Mouse (Mus musculus) granulocyte monocyte progenitor cell, adult 5-6 weeks (primary cell): ENCODE data around the gene Negr1. TPM values are rescaled to one million over a fixed set of nuclear protein-coding genes. Genes with fewer than 3 reads are reported as not detected.
"Not testable (repeated sequence)": the region's sequence is repeated elsewhere in the genome, so short reads cannot be mapped to it uniquely, and the experiment has no call there.

Source experiments
- ATAC-seq: replicated peaks from 2 replicates; pipeline ENCODE4 v1.8.0; 2016; ENCODE audit warnings: mild to moderate bottlenecking, moderate TSS enrichment, inconsistent platforms; ENCODE audit not compliant: poor library complexity, severe bottlenecking
- total RNA-seq, 2 experiments: library from RNA; stranded (forward) in 1 of 2; stranded (reverse) in 1 of 2; fragments of 200-712, 200-1000 nt in 1 of 2; fragments of >200 nt in 1 of 2; fragmentation: Nextera tagmentation in 1 of 2; gene quantifications; 2 replicates each; pipeline ENCODE4 v1.2.3; 2014 to 2017

Negr1 gene
- total RNA-seq, 2 experiments from 2014 or later: not detected

DNA sequence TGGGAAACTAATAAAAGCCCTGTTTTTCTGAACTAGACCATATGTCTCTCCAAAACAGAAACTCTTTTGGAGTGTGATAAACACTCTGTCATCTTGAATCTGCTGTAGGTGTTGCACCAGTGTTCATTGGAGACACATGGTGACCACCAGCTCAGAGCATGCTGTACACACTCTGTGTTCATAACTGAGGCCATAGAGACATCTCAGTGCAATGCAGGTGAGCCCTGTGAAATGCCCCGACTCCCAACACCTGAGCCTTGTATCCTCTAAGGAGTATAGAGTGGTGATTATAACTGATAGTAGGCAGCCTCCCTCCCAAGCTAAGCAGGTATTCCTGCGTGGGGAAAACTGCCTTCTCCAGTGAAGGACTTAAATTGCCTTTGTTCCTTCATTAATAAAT, 415.2 kb downstream of the Negr1 start:
- no peak for ATAC-seq

DNA sequence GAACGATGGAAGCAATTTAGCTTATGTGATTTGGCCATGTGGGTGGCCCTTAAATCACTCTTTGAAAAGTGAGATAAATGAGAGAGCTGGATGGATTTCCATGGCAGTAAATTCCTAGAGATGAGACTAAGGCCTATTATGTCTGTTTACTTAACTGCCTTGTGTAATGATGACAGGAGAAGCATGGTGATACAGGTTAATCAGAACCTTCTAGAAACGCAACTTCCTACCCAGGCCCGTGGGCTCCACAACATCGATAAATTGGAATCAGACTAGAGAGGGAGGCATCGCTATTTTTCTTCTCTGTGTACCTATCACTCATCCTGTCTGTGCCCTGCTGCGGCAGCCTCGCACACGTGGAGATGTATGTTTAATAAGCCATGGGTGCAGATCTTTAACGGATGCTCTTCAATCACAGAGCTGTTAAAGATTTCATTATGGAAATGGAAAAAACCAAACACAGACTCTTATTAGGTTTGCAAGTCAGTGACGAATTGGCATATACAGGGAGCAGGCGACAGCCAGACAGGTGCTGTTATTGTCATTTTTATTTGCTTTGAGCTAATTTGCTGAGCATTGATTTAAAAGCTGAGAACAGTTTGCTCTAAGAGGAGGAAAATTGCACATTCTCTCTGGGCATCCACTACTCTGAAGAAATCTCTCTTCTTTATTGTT, 418.6 kb downstream of the Negr1 start:
- no peak for ATAC-seq

DNA sequence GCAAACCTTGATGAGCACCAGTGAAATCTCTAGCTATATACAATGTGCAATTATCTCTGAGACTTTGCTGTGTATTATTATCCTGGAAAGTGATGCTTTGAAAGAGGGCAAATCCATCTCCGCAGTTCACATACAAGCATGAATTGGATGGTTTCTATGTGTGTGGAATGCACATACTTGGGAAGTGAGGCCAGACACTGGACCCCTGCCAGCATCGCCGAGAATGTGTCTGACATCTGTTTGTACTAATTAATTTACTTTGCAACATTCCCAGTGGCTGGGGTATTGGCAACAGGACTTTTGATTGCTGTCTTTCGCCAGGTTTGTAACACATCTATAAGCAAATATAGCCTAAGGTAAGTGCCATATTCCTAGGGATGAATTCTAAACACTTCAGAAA, 420.5 kb downstream of the Negr1 start:
- ATAC-seq: no peak

DNA sequence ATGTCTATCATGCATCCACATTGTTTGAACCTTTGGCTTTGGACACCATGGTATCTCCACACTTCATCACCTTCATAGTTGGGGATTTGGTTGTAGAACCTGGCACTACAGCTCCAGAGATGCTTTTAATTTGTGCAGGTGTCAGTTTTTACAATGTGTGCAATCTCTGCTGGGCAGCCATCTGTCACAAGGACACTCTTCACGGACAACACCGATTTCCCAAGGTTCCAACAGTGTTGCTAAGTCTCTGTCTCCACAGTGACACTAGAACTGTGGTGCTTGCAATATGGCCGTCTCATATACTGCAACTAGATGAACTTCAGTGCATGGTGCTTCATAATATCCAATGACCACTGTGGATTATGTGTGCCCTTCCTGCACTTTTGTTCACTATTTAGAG, 425.5 kb downstream of the Negr1 start:
- no peak for ATAC-seq

DNA sequence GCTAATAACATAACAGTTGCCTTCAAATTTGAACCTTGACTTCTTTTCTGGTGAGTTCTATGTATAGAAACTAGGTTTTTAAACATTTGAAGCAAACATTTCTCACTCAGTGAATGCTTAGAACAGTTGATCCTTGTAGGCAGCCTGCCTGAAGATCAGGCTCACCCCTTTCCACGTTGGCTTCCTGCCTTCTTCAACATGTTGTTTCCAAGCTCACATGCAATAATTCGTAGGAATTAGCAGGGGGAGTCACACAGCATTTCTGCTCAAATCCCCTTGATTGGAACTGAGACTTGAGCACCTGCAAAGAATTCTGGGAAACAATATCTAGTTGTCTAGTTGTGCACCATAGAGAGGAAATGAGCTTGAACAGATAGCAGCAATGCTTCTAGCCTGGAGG, 430.6 kb downstream of the Negr1 start:
- no peak for ATAC-seq

DNA sequence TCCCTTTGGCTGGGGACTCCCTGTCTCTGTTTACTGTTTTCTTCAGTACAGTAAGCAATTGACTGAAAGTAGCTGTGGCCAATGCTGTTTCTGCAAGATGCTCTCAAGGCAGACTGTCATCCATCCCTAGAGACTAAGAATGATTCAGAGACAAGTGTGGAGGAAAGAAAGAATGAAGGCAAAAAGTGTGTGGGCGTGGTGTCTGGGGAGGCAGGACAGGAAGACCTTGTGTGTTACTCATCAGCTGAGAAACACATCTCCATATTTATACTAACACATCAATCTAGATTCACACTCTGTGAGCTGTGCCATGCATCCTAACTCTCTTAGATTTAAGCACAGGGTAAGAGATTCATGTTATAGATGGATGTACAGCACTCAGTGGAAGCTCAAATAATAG, 431.2 kb downstream of the Negr1 start:
- ATAC-seq: no peak

DNA sequence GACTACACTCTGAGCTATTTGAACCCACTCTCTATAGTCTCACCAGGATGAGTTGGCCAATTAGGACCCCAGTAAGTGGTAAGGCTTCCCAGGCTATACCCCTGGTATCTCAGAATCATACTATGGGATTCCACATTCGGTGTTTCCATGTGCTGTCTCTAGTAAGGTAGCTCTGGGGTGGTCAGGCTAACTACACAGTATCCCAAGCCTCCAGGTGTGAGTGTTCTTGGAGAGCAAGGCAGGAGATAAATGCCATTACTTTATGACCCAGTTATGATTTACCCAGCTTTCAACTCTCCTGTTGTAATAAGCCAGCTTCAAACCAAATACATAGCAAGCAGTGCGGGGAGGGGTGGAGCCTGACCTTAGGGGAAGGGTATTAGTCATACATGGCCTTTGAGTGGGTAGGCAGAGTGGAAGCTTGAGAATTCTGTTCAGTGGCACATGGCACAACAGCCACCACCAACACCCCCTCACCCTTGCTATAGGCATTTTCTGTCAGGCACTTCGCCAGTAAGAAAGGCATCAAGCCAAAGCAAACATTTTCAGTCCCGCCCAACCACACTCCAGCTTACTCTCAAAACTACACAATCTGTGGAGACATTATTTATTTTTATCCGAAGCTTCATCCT, 437.7 kb downstream of the Negr1 start:
- ATAC-seq: no peak

DNA sequence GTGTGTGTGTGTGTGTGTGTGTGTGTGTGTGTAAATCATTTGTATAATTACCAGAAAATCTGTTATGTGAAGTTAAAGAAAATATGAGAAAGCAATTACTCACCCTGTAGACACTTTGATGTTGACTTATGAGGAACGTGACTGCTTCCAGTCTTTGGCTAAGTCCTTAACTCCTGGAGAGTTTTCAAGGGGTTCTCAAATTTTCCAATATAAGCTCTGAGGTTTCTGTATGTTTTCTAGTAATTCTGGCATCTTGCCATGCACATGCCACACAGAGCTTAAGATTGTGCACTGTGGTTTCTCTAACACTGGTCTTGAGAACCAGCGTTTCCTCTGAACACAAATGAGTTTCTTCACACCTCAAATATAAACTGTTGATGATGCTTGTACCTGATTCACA, 460.0 kb downstream of the Negr1 start:
- no peak for ATAC-seq

DNA sequence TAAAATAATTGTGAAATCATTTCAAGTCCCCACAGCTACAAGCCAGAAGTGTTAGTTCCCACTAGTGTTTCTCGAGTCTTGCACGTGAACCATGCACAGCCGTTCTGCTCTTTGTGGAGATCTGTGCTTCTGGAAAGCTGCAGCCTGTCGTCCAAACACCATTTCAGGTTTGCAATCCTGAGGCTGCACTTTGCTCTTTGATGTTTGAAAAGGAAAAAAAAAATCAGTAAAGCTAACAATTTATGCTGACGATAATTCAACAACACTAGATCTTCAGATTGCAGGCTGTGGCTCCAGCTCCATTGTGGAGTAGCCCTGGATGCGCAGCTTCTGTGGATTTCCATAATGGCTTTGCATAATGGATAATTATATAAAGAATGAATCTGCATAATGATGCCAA, 463.0 kb downstream of the Negr1 start:
- no peak for ATAC-seq

DNA sequence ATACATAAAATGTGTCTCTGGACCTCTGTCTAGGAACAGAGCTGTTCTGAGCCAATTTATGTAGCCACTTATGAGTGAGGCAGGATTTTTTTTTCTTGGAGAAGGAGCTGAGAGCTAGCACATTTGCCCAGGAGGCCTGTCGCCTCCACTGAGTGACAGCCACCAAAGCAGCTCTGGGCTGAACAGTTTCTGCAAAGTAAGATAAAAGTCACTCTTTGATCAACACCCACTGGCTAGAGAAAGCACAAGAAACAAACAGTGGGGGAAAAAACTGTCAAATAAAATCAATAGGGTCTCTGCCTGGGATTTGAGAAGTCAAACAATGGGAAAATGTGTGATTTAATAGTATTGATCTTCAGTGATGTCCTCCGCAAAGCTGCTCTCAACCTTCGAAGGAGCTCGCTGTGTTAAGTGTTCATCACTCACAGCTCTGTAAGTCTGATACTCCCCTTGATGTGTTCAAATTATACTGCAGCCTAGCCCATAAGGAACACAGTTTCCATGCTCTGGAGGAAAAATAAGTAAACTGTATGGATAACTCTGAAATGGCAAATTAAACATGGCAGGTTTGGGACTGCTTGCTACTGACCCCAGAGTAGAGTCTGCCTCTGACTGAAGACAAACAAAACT, 470.0 kb downstream of the Negr1 start:
- no peak for ATAC-seq

DNA sequence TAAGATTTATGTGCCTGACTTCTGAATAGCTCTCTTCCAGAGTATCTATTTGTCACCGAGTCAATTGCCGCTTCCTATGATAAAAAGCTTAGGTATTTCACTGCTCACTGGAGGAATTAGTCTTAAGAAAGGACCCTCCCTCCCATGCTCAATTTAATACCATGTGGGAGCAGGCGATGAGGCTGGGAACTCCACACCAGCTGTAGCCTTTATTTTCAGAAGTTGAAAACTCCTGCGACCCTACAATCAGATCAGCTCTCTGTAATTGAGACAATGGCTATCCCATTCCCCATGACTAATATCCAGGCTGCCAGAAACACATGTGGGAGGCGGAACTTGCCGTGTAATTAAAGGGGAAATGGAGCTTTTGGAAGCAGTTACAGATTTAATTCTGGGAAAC, 474.4 kb downstream of the Negr1 start:
- ATAC-seq: no peak

DNA sequence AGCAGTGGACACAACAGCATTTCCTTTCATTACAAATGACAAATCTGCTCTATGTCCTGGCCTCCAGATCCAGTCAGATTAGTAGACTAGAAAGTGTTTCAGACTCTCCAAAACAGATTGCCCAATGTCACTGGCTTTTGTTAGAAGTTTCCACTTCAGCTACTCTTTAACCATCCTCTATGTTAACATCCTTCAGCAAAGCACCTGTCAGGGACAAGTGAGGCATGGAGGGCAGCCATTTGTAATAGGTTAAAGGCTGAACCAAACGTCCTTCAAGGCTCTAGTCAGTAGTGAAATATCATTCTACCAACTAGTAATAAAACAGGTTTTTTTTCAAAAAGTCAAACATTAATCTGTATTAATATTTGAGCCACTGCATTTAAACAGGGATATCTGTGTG, 475.0 kb downstream of the Negr1 start:
- no peak for ATAC-seq

DNA sequence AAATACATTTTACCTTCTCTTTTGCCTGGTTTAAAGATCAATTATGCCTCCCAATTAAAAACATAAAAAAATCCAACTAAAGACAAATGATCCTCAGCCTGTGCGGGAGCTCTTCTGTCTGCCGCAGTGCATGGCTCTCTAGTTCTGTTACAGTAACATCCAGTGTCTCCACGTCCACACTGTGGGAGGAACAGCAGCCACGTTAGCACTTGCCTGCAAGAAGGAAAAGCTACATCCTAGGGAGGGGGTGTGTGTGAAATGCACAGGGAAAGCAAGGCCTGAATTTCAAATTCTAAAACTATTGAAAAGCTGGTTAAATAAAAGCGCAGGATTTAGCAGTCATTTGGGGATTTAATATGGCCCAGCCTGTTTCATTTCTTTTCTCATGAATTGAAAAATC, 479.0 kb downstream of the Negr1 start:
- ATAC-seq: no peak

DNA sequence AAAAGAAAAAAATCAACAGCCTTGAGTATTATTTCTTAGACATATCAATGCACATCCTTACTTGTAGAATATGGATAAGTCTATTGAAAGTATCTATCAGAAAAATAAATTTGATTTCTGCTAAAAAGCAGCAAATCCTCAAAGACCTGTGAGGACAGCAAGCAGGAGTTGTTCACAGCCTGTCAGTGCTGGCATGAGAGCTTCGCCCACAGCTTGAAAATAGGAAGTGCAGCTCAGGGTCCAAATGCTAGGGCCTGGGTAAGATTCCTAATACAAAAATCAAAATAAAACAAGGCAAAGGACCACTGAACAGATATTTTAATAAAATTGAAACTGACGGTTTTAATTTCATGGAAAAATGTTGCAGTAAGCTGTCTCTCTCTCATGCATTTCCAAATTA, 483.0 kb downstream of the Negr1 start:
- no peak for ATAC-seq

DNA sequence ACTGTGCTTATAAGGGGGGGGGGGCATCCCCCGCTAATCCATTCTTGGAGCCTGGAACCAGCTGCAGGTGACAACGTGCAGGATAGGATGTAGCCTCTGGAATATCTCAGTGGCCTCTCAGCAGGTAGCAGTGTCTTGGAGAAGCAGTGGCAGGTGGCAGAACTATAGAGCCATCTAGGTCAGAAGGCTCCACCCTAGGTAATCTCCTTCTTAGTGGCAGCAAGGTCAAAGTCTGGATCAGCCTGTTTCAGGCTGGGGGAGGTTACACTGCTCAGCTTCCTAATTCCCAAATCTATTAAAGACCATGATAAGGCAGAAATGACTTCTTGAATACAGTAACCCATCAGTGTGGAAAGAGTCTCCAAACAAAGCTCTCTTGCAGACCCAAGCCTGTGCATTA, 502.8 kb downstream of the Negr1 start:
- ATAC-seq: not testable (repeated sequence)

DNA sequence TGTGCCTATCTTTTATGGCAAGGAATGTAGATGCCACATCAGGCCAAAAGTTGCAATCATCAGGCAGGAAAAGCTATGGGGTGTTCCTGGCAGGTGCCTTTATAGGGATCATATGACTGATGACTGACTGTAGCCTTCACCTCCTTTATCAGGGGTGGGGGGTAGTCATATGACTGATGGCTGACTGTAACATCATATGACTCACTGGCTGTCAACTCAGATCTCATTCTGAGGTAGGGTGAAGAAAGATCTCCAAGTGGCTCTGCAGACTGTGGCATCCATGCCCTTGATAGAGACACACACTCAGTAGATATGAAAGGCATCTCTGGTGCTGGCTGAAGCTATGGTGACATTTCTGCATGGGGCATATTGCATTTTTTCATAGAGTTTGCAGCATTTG, 504.7 kb downstream of the Negr1 start:
- ATAC-seq: no peak

DNA sequence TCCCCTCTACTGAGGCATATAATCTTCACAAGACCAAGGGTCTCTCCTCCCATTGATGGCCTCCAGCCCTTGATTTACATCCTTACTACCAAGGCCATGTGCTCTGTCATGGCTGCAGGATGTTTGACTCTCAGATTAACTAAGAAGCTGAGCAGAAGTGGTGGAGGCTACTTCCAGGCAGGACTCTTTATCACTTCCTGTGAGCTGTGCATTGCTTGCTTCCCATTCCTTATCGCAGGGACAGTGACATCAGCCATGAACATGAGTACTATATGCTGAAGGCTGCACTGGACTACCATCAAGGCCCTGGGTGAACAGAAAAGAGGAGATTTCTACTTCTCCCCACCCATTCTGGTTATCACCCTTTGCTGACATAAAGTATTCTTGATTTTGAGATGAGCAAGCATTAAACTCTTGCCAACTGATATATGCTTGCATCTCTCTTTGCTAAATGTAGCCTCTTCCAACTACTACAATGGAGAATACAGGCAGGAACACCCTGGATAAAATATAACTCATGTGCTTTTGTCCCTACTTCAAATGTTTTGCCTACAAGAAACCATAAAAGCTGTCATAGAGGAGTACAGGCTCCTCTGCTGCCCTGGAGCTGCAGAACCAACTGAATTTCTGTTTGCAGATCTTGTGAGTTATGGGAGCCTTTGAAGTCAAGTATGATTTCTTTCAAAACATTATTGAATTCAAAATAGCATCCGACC, 517.8 kb downstream of the Negr1 start:
- ATAC-seq: no peak

DNA sequence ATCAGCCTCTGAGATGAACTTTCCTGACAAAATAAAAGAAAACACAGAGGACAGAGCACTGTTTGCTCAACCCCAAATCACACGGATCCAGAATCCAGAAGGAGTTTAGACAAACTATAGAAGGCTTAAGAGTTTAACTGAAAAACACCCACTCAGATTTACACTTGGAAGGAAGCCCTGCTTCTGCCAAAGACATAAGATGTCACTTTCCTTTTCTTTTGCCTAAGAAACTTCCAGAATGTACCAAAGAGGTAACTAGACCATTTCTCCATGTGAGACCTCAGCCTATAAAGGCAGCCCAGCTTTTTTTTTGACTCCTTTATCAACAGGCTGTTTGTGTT, 518.3 kb downstream of the Negr1 start:
- ATAC-seq: no peak

DNA sequence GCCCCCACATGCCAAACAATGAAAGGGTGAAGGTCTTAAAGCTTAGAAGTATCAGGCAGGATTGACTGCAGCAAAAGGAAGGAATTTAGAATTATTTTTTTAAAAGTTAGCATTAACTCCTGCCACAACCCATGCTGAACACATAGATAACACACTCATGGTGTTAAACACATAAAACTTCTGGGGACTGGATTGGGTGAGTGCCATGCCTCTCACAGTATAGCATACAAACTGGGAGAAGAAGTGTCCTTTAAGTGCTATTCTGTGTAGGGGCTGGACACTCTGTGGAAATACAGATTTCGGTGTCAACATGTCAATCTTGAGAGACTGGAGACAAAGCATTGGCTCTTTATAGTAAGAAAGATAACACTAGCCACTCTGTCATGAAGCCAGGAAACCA, 519.0 kb downstream of the Negr1 start:
- no peak for ATAC-seq

DNA sequence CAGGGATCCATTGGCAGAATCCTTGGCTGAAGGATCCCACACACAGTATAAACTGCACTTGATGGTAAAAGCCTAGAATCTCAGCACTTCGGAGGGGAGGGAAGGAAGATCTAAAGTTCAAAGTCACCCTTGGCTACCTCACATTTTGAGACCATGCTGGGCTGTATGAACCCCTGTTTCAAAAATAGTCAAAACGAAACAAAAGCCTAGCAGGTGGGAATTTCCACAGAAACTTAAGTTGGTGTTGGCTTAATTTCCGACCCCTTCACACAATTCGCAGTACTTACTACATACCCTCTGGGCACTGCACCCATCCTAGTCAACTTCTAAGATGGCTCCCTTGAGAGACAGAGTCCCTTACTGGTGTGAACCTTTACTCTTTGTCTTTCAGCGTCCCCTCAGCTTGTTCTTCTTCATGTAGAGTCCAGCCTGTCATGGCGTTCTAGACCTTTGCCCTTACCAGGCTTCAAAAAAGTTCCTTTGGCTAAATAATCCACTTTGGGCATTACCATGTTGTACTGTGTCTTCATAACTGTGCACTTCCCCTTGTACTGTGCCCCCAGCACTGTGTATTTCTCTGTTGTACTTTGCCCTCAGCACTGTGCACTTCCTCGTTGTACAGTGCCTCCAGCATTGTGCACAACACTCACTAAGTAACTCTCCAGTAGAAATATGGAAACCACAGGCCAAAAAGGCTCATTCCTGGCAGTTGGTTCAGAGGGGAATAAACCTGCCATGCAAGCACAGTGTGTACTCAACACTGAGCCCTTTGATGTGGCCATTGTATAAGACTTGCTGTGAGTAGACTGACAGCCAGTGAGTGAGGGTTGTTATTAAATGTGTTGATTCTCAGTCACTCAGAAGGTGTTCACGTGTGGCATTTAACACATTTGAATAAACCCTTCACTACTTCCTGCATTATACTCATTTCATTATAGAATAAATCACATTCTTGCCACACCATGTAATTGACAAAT, 521.5 kb downstream of the Negr1 start:
- ATAC-seq: no peak
